Mouse (Mus musculus): ENCODE measurements at regions not wholly inside any gene's neighbourhood (a gene's known extent, or its start where the extent isn't known, plus 50 kb on each side); places are given as distances from the start of the nearest gene placed in this dataset.

DNA sequence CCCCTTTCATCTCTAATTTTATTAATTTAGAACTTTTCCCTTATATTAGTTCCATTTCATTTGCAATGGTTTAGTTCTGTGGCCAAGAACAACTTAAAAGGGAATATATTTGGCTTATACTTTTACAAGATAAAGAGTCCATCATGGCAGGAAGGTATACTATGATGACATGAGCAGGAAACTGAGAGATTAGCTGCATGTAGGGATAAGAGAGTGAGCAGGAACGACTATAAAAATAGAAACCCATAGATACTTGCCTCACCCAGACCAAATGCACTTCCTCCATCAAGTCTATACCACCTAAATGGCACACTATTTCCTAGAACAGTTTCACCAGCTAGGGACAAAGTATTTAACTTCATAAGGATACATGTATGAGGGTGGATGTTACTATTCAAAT lies 752.2 kb upstream of the Pou3f4 start:
- Histone ChIP-seq H3K4me1 (no peaks in the 10 kb centered on the region), H3K27me3 (no peaks in the 10 kb centered on the region), H3K9ac (no peak overlapping the region), H3K4me2 (no peak overlapping the region), H3K9me3 (no peaks in the 10 kb centered on the region), H3K4me3 (replicated peaks) (no peak overlapping the region), H3K36me3 (replicated peaks) (no peaks in the 10 kb centered on the region), H3K27ac (no peak overlapping the region)
- WGBS: 45% methylated on average over 1 of the region's 1 CpGs
- no peak for ATAC-seq (ENCODE audit: low FRiP score)

DNA sequence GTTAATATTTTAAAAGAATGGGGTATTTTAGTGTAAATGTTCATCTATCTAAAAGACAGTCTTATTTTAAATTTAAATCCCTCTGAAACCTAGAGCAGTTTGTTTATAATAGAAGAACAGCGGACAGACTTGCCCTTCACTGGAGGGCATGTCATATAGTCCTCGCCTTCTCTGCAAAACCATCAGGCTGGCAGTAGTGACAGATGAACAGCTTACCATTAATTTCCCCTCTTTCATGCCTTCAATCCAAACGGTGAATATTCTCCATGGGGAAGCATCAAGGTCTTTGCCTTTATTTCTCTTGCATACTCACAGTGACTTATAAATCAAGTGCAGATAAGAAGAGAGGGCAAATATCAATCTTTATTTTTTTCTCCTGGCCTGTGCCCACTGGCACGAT lies 737.7 kb upstream of the Pou3f4 start:
- no peak overlapping the region for H3K9ac ChIP-seq
- H3K36me3 ChIP-seq (replicated peaks): no peaks in the 10 kb centered on the region
- H3K9me3 ChIP-seq: no peaks in the 10 kb centered on the region
- no peak overlapping the region for H3K4me3 ChIP-seq (replicated peaks)
- no peaks in the 10 kb centered on the region for H3K27me3 ChIP-seq
- no peak for ATAC-seq (ENCODE audit: low FRiP score)
- peak overlapping the region; percentile 13; the same call in 1 of the 2 replicates for H3K27ac ChIP-seq
- no peaks in the 10 kb centered on the region; the same call in 1 of the 2 replicates for H3K4me1 ChIP-seq
- no peak overlapping the region for H3K4me2 ChIP-seq
- 61% methylated on average over 4 of the region's 4 CpGs for WGBS

DNA sequence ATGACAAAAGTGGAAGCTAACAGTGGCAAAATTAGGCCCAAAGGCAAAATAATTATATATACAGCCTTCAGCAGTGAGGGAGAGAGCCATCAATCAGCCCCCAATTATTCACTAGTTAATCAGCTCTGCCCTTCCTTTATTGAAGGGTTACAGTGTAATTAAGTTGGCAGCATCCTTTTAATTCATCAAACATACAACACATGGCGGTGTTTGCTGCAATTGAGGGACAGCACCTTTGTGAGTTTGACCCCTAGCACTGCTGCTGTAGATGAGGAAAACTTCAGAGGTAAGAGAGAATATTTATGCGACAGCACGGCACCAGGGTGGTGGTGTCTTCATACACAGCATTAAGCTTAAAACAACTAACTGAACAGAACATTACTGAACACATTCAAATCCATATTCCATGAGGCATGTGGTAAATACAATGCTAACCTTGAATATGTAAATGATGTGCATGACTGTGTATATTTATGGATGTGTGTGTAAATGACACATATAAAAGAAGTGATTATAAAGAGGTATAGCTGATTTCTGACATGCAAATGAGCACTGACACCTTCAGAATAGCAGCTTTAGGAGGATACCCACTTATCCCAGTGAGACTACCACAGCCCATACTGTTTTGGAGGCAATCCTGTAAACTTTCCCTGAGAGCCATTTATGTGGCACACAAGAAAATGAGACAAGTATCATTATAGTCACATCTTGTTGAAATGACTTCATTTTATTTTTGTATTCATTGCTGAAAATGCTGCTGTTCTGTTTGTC lies 736.1 kb upstream of the Pou3f4 start:
- Histone ChIP-seq H3K27ac (no peak overlapping the region), H3K9me3 (no peaks in the 10 kb centered on the region), H3K9ac (no peak overlapping the region), H3K4me2 (no peak overlapping the region), H3K4me3 (replicated peaks) (no peak overlapping the region), H3K27me3 (no peaks in the 10 kb centered on the region), H3K36me3 (replicated peaks) (no peaks in the 10 kb centered on the region), H3K4me1 (no peaks in the 10 kb centered on the region; the same call in 1 of the 2 replicates)
- WGBS: 30% methylated on average over 3 of the region's 3 CpGs
- peak; percentile 77 for ATAC-seq (ENCODE audit: low FRiP score)

DNA sequence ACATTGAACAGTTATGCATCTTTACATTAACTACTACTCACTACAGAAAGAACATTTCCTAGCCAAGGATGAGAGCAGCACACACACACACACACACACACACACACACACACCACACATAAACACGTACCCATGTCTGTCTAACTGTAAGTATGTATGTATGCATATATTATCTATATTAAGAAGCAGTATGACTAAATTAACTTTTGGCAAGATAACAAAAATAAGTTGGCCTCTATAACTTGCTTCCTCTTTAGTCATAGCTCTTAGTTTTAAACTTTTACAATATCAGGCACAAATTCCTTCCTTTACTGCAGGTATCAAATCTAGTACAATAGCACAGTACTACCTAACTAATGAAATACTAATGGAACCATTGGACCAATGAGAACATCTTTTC lies 717.1 kb upstream of the Pou3f4 start:
- no peak overlapping the region for H3K4me2 ChIP-seq
- ATAC-seq (ENCODE audit: low FRiP score): no peak
- no peaks in the 10 kb centered on the region for H3K4me1 ChIP-seq
- H3K9ac ChIP-seq: no peak overlapping the region
- 78% methylated on average over 1 of the region's 1 CpGs for WGBS
- no peak overlapping the region for H3K27ac ChIP-seq
- H3K27me3 ChIP-seq: no peaks in the 10 kb centered on the region
- H3K4me3 ChIP-seq (replicated peaks): no peak overlapping the region
- H3K9me3 ChIP-seq: no peaks in the 10 kb centered on the region
- no peaks in the 10 kb centered on the region for H3K36me3 ChIP-seq (replicated peaks)

DNA sequence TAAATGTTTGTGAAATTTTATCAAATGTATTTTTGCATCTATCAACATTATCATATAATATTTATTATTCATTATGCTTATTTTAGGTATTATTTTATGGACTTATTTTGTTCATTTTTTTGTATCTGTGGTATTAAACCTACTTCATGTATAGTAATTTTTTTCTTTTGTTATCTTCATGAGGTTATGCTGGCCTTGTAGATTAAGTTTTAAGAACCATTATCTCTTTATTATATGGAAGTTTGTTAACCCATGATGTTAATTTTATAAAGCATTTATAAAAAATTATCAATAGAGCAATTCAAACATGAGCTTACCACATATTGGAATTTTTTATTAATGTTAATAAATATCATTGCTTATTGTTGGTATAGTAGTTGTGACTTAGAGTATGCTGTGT lies 704.6 kb upstream of the Pou3f4 start:
- Histone ChIP-seq H3K4me2 (no peak overlapping the region), H3K4me1 (no peaks in the 10 kb centered on the region), H3K9ac (no peak overlapping the region), H3K4me3 (replicated peaks) (no peak overlapping the region), H3K9me3 (no peaks in the 10 kb centered on the region), H3K27me3 (no peaks in the 10 kb centered on the region), H3K36me3 (replicated peaks) (no peaks in the 10 kb centered on the region), H3K27ac (no peak overlapping the region)
- no peak for ATAC-seq (ENCODE audit: low FRiP score)

DNA sequence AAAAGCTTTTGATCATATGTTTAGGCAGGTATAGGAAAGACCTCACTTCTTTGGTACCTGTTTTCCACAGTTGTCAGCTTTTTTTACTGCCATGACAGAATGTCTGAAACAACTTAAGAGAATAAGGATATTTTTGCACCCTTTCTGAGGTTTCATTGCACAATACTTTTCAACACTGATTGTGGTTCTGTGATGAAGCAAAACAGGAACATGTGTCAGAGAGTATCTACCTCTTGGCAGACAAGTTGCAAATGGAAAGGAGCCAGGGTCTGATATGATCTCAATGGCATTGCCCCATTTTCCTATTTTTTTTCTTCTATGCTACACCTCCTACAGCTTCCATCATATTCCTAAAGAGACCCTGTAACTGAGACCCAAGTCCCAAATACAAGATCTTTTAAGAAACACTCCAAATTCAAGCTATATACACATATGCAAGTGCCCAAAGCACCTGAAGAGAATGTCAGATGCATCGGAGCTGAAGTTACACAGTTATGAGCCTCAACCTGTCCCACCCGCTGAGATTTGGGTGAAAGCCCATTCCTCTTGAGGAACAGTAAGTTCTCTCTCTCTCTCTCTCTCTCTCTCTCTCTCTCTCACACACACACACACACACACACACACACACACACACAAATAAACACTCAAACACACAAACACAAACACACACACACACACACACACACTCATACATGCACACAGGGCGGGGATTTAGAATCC lies 696.4 kb upstream of the Pou3f4 start:
- Histone ChIP-seq H3K36me3 (replicated peaks) (no peaks in the 10 kb centered on the region), H3K27ac (no peak overlapping the region), H3K9me3 (no peaks in the 10 kb centered on the region), H3K4me3 (replicated peaks) (no peak overlapping the region), H3K9ac (no peak overlapping the region), H3K4me2 (no peak overlapping the region), H3K4me1 (no peaks in the 10 kb centered on the region), H3K27me3 (no peaks in the 10 kb centered on the region)
- no peak for ATAC-seq (ENCODE audit: low FRiP score)
- 88% methylated on average over 3 of the region's 3 CpGs for WGBS

DNA sequence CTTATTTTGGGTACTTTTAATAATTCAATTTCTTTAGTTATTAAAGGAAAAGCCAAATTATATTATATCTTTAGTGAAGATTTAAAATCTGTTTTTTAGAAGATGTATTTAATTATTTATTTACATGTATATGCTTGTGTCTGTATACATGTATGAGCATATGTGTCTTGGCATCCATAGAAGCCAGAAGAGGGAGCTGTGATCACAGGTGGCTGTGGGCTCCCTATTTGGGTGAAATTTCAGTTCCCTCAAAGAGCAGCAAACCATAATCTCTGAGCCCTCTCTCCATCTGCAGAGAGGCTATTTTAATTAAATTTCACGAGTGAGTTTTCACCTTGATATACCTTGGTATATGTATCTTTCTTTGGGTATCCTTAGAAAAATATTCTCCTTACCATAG lies 693.4 kb upstream of the Pou3f4 start:
- no peaks in the 10 kb centered on the region for H3K27me3 ChIP-seq
- no peak overlapping the region for H3K4me2 ChIP-seq
- no peak overlapping the region for H3K9ac ChIP-seq
- H3K4me1 ChIP-seq: no peaks in the 10 kb centered on the region
- H3K4me3 ChIP-seq (replicated peaks): no peak overlapping the region
- no peak for ATAC-seq (ENCODE audit: low FRiP score)
- WGBS: 74% methylated on average over 1 of the region's 1 CpGs
- H3K9me3 ChIP-seq: no peaks in the 10 kb centered on the region
- no peaks in the 10 kb centered on the region for H3K36me3 ChIP-seq (replicated peaks)
- H3K27ac ChIP-seq: no peak overlapping the region
